Mouse (Mus musculus) left cerebral cortex, postnatal 10 days (tissue): ENCODE results near the gene Tubb1. TPM values are rescaled to one million over a fixed set of nuclear protein-coding genes. Genes with fewer than 3 reads are reported as not detected.

ENCODE experiments used
- DNase-seq, 2 experiments: peaks; one replicate each; pipeline ENCODE4 v3.0.0; 2021 to 2022; ENCODE audit warnings: low spot score in 2 of 2, mixed read lengths in 1 of 2; ENCODE audit errors: extremely low spot score in 1 of 2
- intact Hi-C: fragments of 180-260 bp; cut with DNase I; formaldehyde crosslinking; loops from one replicate; pipeline ENCODE4 v1.15.1; 2025
- total RNA-seq, 2 experiments: library from RNA; stranded (reverse); gene quantifications; 2 replicates each; pipeline ENCODE4 v1.2.3; 2021

Tubb1 gene
- total RNA-seq, 2 experiments from 2014 or later: not detected

- intact Hi-C loops: no loop called here
- DNase-seq: no peak
Measured at GRCm38 (mm10) chr2:174439961-174440360, 10.5 kb upstream of the Tubb1 start.

GRCm38 (mm10) chr2:174441898-174442297, 8.6 kb upstream of the Tubb1 start:
- intact Hi-C loops: no loop called here
- DNase-seq: no peak

DNA sequence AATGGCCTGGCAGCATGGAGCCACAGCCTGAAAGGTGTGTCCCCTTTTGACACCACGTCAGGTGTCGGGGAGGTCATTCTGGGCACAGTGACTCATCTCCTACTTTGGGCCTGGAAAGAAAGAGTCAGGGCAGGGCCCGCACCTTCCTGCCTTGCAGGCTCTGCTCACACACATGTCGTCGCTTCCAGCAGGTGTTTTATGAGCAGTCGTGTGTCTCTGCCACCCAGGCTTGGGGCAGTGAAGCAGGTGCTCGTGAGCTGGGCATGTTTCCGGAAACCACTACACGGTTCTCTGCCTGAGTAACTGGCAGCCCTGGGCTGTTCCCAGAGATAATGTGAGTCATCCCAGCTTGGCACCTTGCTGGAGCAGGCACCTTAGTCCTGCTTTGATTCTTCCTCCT, 8.0 kb upstream of the Tubb1 start:
- intact Hi-C loops: no loop called here

GRCm38 (mm10) chr2:174443046-174443445, 7.4 kb upstream of the Tubb1 start:
- intact Hi-C loops: no loop called here
- DNase-seq: no peak

More for the DNA sequence above, 8.0 kb upstream of the Tubb1 start:
- no peak for DNase-seq

DNA sequence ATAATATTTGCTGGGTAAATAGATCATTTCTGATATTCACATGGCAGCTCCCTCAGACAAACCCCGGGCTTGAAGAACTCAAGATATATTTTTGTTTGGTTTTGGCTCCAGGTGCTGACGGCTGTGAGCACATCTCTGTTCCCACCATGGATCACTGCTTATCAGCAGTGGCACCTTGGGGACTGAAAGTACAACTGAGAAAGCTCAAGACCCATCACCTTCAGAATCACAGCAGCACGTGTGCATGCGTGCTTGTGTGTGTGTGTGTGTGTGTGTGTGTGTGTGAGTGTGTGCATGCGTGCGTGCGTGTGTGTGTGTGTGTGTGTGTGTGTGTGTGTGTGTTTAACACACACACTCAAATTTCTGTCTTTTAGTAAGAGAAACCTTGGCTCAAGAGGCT, 6.1 kb upstream of the Tubb1 start:
- intact Hi-C loops: no loop called here
- DNase-seq: no peak

DNA sequence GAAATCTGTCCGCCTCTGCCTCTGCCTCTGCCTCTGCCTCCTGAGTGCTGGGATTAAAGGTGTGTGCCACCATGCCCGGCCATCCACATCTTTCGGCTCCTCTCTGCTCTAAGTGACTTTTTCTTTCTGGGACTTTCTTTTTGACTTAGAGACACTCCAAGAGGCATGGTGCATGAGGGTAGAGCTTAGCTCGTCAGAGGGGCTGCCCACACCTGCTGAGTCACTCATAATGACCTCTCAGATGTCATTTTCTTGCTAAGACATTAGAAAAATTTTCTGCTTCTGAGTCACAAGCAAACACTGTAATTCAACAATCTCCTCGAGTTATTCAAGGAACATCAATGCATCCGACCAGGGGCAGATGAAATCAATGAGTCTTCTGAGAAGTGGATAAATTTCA, 5.5 kb upstream of the Tubb1 start:
- DNase-seq: no peak
- intact Hi-C loops: no loop called here

- DNase-seq: no peak
- intact Hi-C loops: no loop called here
Measured at GRCm38 (mm10) chr2:174446492-174446891, 4.0 kb upstream of the Tubb1 start.

GRCm38 (mm10) chr2:174446905-174447304, 3.6 kb upstream of the Tubb1 start:
- intact Hi-C loops: no loop called here
- no peak for DNase-seq

- no peak for DNase-seq
- intact Hi-C loops: no loop called here
Measured at GRCm38 (mm10) chr2:174448405-174448804, 2.1 kb upstream of the Tubb1 start.

GRCm38 (mm10) chr2:174453681-174454080, 3.2 kb downstream of the Tubb1 start:
- no peak for DNase-seq
- intact Hi-C loops: no loop called here

DNA sequence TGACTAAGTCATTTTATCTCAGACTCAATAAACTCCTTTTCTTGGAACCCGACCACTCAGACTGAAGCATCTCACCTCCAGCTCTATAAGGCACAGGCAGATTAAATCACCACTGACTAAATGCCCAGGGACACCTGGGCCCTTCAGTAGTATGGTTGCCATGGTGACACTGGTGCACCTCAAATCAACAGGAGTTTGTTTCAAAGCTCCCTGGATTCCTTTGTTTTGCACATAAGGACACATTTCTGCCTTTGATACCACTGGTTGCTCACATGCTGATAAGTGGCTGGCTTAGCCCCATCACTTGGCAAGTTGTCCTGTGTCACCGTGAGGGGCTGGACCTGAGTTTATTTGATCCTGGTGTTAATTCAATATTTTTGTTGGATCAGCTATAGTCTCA, 8.9 kb downstream of the Tubb1 start:
- no peak for DNase-seq
- intact Hi-C loops: no loop called here

GRCm38 (mm10) chr2:174463370-174463769, 12.9 kb downstream of the Tubb1 start:
- intact Hi-C loops: loop anchor here (5.0 kb wide), 1 partner anchor 209 kb away; no protein-coding TSS in a partner anchor
- no peak for DNase-seq

DNA sequence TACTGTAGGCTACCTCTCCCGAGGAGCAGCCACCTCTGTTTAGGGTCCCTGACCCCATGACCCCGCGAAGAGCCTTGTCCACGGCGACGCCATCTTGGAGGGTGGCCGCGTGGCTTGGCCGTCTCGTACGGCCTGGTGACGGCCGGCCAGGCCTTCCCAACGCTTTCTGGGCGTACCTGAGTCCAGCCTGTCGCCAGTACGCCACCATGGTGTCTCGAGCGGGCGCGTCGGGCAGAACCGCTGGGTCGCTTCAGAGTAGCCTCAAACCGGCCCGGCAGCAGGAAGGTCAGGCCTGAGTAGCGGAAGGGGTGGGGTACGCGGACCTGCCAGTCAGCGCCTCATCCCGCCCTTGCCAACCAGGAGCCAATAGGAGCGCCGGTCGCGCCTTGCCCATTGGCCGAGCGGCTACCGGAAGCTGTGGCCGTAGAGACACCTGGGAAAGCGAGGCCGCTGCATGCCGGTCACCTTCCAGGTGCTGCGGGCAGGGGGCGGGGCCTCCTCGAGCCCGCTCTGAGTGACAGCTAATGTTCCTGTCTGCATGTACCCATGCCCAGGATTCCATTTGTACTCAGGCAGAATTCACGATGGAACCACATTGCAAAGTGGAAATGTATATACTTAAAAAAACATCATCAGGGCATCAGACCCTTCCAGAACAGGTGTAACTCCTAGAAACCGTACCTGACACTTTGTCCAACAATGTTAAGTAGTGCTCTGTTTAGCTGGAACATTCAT, 13.5 kb downstream of the Tubb1 start, which contains the start of gene Atp5e:
Gene Atp5e (minus strand): TSS at position 317 of the 735 bp plus-strand sequence.
- peak; percentile 97 for DNase-seq
- intact Hi-C loops: loop anchor here (5.0 kb wide), 1 partner anchor 208 kb away; no protein-coding TSS in a partner anchor

GRCm38 (mm10) chr2:174470333-174470732, 19.8 kb downstream of the Tubb1 start:
- intact Hi-C loops: no loop called here
- no peak for DNase-seq

GRCm38 (mm10) chr2:174470786-174471405, 20.4 kb downstream of the Tubb1 start:
- no peak for DNase-seq
- intact Hi-C loops: no loop called here

DNA sequence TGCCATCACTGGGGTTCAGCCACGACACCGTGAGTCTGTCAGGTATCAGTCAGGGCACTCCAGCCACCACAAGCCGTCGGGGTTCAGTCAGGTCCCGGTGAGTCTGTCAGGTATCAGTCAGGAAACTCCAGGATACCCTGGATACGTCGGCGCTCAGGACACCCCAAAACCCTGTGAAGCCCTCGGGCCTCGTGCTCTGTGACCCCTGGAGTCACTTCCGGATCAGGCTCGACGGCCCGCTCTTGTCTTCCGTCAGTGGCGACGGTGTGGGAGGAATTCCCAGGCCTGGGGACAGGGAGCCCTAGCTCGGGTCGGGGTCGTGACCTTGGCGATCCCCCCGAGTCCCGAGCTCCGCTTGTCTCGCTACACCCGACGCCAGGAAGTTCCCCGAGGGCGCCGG, 21.9 kb downstream of the Tubb1 start:
- intact Hi-C loops: no loop called here

GRCm38 (mm10) chr2:174472818-174473549, 22.5 kb downstream of the Tubb1 start, which contains the start of gene Prelid3b:
TSS of gene Prelid3b (minus strand) at chr2:174473081.
- peak; percentile 98 to 100 for DNase-seq
- intact Hi-C loops: no loop called here

More for the DNA sequence above, 21.9 kb downstream of the Tubb1 start:
- no peak for DNase-seq

DNA sequence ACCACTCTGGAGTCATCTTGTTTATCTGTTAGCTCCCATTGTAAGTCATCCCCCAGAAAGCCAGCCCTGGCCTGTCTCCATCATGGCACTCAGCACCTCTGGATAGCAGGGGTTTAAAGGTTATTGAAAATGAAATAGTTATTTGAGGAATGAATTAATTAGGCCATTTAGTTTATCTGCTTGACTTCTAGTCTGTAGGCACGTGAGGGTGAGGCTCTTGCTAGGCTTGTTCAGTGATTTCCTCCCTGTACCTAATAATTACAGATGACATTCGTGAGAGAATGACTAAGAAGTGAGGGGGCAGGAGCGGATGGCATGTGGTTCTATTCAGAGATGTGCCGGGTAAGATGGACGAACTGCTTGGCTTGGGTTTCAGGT, 23.0 kb downstream of the Tubb1 start:
- intact Hi-C loops: no loop called here
- DNase-seq: no peak

DNA sequence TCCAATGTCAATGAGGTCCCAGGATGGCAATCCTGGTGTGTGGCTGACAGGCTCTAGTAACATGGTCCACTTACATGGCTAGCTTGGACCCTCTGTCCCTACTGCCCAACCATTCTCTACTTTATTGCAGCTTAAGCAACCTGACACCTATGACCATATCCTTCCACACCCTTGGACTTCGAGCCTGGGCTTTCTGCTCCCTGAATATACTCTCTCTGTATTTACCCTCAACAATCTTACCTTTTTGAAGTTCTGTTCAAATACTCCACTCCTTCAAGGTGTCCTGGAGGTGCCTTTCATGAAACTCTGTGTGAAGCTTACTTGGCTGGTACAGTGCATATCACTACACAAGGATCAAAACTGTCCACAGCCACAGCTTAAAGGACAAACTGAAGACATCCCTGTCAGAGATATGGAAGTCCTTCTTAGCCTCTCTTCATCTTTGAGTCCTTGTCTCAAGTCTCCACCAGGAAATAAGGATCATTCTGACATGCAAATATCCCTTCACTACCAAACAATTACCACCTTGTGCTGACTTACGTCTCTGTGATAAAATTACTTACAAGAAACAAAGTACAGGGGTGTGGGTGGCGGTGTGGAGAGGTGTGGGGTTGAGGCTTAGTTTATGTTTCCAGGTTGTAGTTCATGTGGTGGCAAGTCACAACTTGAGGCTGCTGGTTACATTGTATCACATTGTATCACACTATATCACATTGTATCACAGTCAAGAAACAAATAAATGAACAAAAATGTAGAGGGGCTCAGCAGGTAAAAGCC, 27.2 kb downstream of the Tubb1 start:
- intact Hi-C loops: no loop called here
- no peak for DNase-seq
